Mouse (Mus musculus) forebrain, postnatal 0 days (tissue): ENCODE data around the gene Ajap1. TPM values are rescaled to one million over a fixed set of nuclear protein-coding genes. Genes with fewer than 3 reads are reported as not detected.

Experiments
- ATAC-seq: fragments of 200-750 bp; cut with Nextera tagmentation; 2 replicates; pipeline ENCODE4 v1.8.0; 2017; ENCODE audit warnings: mild to moderate bottlenecking, moderate library complexity
- DNase-seq: peaks from one replicate; pipeline ENCODE4 v3.0.0-alpha.2; 2015
- H3K27ac ChIP-seq: fragments of 300-500 bp; sonication (generic); 2 replicates; pipeline ENCODE4 v1.5.1; 2014; ENCODE audit warnings: low read depth, mild to moderate bottlenecking, antibody characterized with exemption, low read length, moderate library complexity, mixed read lengths
- H3K27me3 ChIP-seq: fragments of 300-500 bp; sonication (generic); 2 replicates; pipeline ENCODE4 v1.6.1; 2014; ENCODE audit warnings: mild to moderate bottlenecking, low read length, mixed read lengths; ENCODE audit not compliant: insufficient read depth
- H3K36me3 ChIP-seq: fragments of 300-500 bp; sonication (generic); 2 replicates; pipeline ENCODE4 v1.6.1; 2014; ENCODE audit warnings: mild to moderate bottlenecking, moderate library complexity; ENCODE audit not compliant: insufficient read depth
- H3K4me1 ChIP-seq: fragments of 300-500 bp; sonication (generic); 2 replicates; pipeline ENCODE4 v1.6.1; 2014; ENCODE audit warnings: antibody characterized with exemption; ENCODE audit not compliant: insufficient read depth
- H3K4me2 ChIP-seq: fragments of 300-500 bp; sonication (generic); 2 replicates; pipeline ENCODE4 v1.6.1; 2014; ENCODE audit warnings: low read depth, mild to moderate bottlenecking, moderate library complexity
- H3K4me3 ChIP-seq: fragments of 300-500 bp; sonication (generic); 2 replicates; pipeline ENCODE4 v1.5.1; 2014; ENCODE audit warnings: low read depth, low read length, mixed read lengths
- H3K9ac ChIP-seq: fragments of 300-500 bp; sonication (generic); 2 replicates; pipeline ENCODE4 v1.6.1; 2014; ENCODE audit warnings: mild to moderate bottlenecking
- H3K9me3 ChIP-seq: fragments of 300-500 bp; sonication (generic); 2 replicates; pipeline ENCODE4 v1.6.1; 2016; ENCODE audit warnings: low read length
- CTCF ChIP-seq: sonication (generic); IDR thresholded peaks from 2 replicates; pipeline ENCODE4 v1.5.1; 2016; ENCODE audit warnings: antibody characterized with exemption, control low read depth, low read depth
- WGBS: fragments of 180-500 bp; shearing (Covaris S2); extraction: QIAGEN DNeasy Blood & Tissue Kit; methylation state at CpG from one replicate; pipeline ENCODE4 v1.1.7; 2014; 5-methylcytosine and 5-hydroxymethylcytosine counted together
- polyA plus RNA-seq: library from polyadenylated mRNA; unstranded; fragments of >200 nt; fragmentation: Nextera tagmentation; extraction: Ambion mirVana; gene quantifications from 2 replicates; pipeline ENCODE4 v1.2.1, GENCODE M21; 2015
- total RNA-seq: library from RNA; depleted of rRNA; stranded (reverse); fragments of >200 nt; gene quantifications from 2 replicates; pipeline ENCODE4 v1.2.3, GENCODE M21; 2014

Ajap1 gene
- total and polyA plus RNA-seq, 2 experiments from 2014 or later, result 22.9 to 40.4 TPM

DNA sequence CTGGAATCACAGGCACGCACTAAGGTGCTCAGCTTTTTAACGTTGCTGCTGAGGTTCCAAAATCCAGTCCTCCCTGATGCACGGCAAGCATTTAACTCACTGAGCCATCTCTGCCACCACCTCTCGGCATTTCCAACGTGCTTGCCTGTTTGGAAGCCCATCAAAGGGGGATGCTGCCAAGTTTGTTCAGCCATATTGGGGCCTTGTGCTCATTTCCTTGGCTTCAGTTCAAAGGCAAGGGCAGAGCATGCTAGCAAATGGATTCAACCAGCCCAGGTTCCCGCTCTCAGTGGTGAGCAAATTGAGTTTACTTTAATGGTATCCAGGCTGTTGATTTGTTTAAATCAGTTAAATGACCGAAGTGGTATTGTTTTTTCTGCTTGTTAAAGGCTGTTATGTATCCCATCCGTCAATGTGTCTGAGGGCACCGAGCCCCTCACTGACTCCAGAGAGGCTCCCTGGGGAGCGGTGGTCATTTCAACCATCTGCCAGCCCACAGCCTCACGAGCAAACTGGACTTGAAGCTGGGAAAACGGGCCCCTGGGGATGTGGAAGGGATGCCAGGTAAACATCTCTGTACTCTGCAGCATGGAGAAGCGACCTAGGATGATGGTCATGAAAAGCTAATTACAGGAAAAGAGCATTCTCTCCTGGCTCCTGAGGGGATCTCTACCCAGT, 121.6 kb downstream of the Ajap1 start:
- peak; percentile 71 for DNase-seq
- TF ChIP-seq CTCF, result no peak
- ATAC-seq, result no peak
- no peaks in the 10 kb centered on the region for H3K4me1 ChIP-seq
- H3K27ac ChIP-seq, result no peak overlapping the region
- H3K27me3 ChIP-seq, result no peaks in the 10 kb centered on the region
- 40% methylated on average over 13 of the region's 13 CpGs for WGBS
- no peak overlapping the region for H3K4me2 ChIP-seq
- H3K9ac ChIP-seq, result no peak overlapping the region
- no peaks in the 10 kb centered on the region for H3K9me3 ChIP-seq
- no peak overlapping the region for H3K4me3 ChIP-seq
- no peaks in the 10 kb centered on the region for H3K36me3 ChIP-seq

DNA sequence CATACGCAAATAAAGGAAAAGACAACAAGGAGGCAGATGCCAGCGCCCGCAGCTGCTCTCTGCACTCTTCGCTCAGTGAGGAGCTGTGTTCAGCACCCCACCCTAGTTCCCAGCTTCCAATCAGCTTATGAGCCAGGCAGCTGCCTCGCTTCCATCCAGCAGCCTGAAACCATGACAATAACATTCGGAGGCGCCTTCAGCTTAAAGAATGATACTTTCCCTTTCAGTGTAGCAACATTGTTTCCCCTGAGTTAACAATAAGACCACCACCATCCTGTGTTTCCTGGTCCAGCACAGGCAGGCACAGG, 124.4 kb downstream of the Ajap1 start:
- no peaks in the 10 kb centered on the region for H3K27me3 ChIP-seq
- H3K4me2 ChIP-seq, result no peak overlapping the region
- no peaks in the 10 kb centered on the region for H3K9me3 ChIP-seq
- ATAC-seq, result peak; percentile 91
- H3K4me3 ChIP-seq, result no peak overlapping the region
- WGBS, result 24% methylated on average over 7 of the region's 7 CpGs
- H3K9ac ChIP-seq, result no peak overlapping the region
- no peak overlapping the region; the same call in 1 of the 2 replicates for H3K27ac ChIP-seq
- H3K4me1 ChIP-seq, result no peaks in the 10 kb centered on the region
- no peaks in the 10 kb centered on the region for H3K36me3 ChIP-seq
- DNase-seq, result peak; percentile 76
- no peak for TF ChIP-seq CTCF

- no peaks in the 10 kb centered on the region for H3K4me1 ChIP-seq
- ATAC-seq, result peak; percentile 57
- no peaks in the 10 kb centered on the region for H3K27me3 ChIP-seq
- no peak overlapping the region for H3K4me2 ChIP-seq
- H3K4me3 ChIP-seq, result no peak overlapping the region
- no peaks in the 10 kb centered on the region for H3K36me3 ChIP-seq
- WGBS, result 45% methylated on average over 9 of the region's 9 CpGs
- no peak overlapping the region for H3K9ac ChIP-seq
- TF ChIP-seq CTCF, result no peak
- H3K9me3 ChIP-seq, result no peaks in the 10 kb centered on the region
- H3K27ac ChIP-seq, result no peak overlapping the region
- DNase-seq, result no peak
These were observed 124.9 kb downstream of the Ajap1 start for GRCm38 (mm10) chr4:153357539-153358242.

GRCm38 (mm10) chr4:153356236-153356635, 126.4 kb downstream of the Ajap1 start:
- 55% methylated on average over 4 of the region's 4 CpGs for WGBS
- no peak overlapping the region for H3K27ac ChIP-seq
- DNase-seq (peak; percentile 49), ATAC-seq (no peak)
- H3K9me3 ChIP-seq, result no peaks in the 10 kb centered on the region
- H3K4me1 ChIP-seq, result no peaks in the 10 kb centered on the region
- no peak for TF ChIP-seq CTCF
- no peak overlapping the region for H3K4me2 ChIP-seq
- H3K27me3 ChIP-seq, result no peaks in the 10 kb centered on the region
- no peak overlapping the region for H3K4me3 ChIP-seq
- H3K36me3 ChIP-seq, result no peaks in the 10 kb centered on the region
- H3K9ac ChIP-seq, result no peak overlapping the region

DNA sequence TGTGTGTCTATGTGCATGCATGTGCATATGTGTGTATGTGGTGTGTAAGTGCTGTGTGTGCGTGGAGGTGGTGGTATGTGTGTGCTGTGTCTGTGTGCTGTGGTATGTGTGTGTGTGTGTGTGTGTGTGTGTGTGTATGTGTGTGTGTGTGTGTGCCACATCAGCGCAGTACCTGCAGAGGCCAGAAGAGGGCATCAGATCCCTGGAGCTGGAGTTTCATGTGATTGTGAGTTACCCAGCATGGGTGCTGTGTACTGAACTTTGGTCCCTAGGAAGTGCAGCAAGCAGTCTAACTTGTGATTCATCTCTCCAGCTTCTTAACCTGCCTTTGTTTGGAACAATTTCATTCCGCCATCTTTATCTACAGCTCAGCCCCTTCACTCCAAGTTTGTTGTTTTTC, 137.6 kb downstream of the Ajap1 start:
- Histone ChIP-seq H3K4me2 (no peak overlapping the region), H3K9ac (no peak overlapping the region), H3K9me3 (no peaks in the 10 kb centered on the region), H3K27ac (no peak overlapping the region), H3K4me3 (no peak overlapping the region), H3K27me3 (no peaks in the 10 kb centered on the region), H3K36me3 (no peaks in the 10 kb centered on the region), H3K4me1 (no peaks in the 10 kb centered on the region)
- TF ChIP-seq CTCF, result peak; percentile 26; the same call in 1 of the 2 replicates
- ATAC-seq (no peak), DNase-seq (no peak)
- 98% methylated on average over 3 of the region's 3 CpGs for WGBS

DNA sequence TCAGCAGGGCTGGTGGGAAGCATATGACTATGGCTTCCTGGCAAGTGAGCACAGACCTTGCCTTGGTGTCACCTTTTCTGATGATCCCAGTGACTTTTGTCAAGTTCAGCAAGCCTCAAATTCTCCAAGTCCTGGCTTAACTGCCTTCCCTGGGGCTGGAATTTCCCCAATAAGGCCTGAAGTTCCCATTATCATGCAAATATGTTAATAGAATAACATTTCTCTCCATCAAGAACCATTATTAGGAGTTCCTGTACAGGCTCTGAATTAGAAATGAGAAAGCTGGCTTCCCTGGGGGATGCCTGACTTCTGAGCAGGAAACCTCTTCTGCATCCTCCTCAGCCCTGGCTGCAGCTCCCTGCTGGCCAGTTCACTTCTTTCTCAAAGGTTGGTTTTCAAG, 141.7 kb downstream of the Ajap1 start:
- ATAC-seq, result no peak
- no peak overlapping the region for H3K9ac ChIP-seq
- no peak overlapping the region for H3K4me2 ChIP-seq
- H3K36me3 ChIP-seq, result no peaks in the 10 kb centered on the region
- no peaks in the 10 kb centered on the region for H3K27me3 ChIP-seq
- no peak for DNase-seq
- TF ChIP-seq CTCF, result no peak
- H3K4me3 ChIP-seq, result no peak overlapping the region
- H3K4me1 ChIP-seq, result no peaks in the 10 kb centered on the region
- H3K27ac ChIP-seq, result no peak overlapping the region
- H3K9me3 ChIP-seq, result no peaks in the 10 kb centered on the region

DNA sequence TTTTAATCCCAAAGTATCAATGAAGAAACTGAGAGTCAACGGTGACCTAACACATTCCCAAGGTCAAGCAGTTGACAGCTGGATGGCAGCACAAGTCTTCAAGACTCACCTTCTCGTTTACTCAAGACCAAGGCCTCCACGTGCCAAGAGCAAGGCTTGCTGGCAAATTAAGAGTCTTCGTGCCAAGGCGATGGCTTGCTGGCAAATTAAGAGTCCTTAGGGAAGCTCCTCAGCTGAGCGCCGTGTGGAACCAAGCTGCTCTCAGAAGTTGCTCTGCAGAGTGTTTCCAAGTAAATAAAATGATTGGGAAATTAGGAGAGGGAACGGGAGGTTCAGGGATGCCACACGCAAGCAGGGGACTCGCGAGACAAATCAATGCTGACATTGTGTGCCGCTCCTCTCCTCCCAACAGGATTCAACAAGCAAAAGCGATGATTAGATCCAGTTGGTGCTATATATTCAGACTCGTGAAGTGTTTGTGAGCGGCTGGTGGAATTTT, 147.3 kb downstream of the Ajap1 start:
- 49% methylated on average over 15 of the region's 15 CpGs for WGBS
- no peaks in the 10 kb centered on the region for H3K36me3 ChIP-seq
- peak; percentile 70 for DNase-seq
- no peak overlapping the region for H3K4me2 ChIP-seq
- no peak overlapping the region for H3K4me3 ChIP-seq
- H3K9me3 ChIP-seq, result no peaks in the 10 kb centered on the region
- H3K9ac ChIP-seq, result no peak overlapping the region
- no peak overlapping the region for H3K27ac ChIP-seq
- ATAC-seq, result peak; percentile 76
- H3K27me3 ChIP-seq, result no peaks in the 10 kb centered on the region
- no peaks in the 10 kb centered on the region for H3K4me1 ChIP-seq
- TF ChIP-seq CTCF, result no peak
